Mouse (Mus musculus) limb, embryonic 10.5 days (tissue): ENCODE data around the gene Ccn2. TPM values are rescaled to one million over a fixed set of nuclear protein-coding genes. Genes with fewer than 3 reads are reported as not detected.
A peak's percentile ranks its signal among the peaks of the same experiment; 100 is the strongest.

Source experiments
- DNase-seq: peaks from one replicate; pipeline ENCODE4 v3.0.0-alpha.2; 2017; ENCODE audit warnings: low spot score
- H3K27ac ChIP-seq: fragments of 300-500 bp; sonication (generic); 2 replicates; pipeline ENCODE4 v1.5.1; 2016; ENCODE audit warnings: mild to moderate bottlenecking
- H3K27me3 ChIP-seq: fragments of 300-500 bp; sonication (generic); 2 replicates; pipeline ENCODE4 v1.6.1; 2016; ENCODE audit warnings: low read depth, mild to moderate bottlenecking; ENCODE audit not compliant: poor library complexity, severe bottlenecking
- H3K36me3 ChIP-seq: fragments of 300-500 bp; sonication (generic); 2 replicates; pipeline ENCODE4 v1.6.1; 2016; ENCODE audit warnings: mild to moderate bottlenecking, moderate library complexity
- H3K4me1 ChIP-seq: fragments of 300-500 bp; sonication (generic); 2 replicates; pipeline ENCODE4 v1.6.1; 2016
- H3K4me3 ChIP-seq: fragments of 300-500 bp; sonication (generic); 2 replicates; pipeline ENCODE4 v1.5.1; 2016; ENCODE audit warnings: mild to moderate bottlenecking, moderate library complexity
- H3K9me3 ChIP-seq: fragments of 300-500 bp; sonication (generic); replicated peaks from 2 replicates; pipeline ENCODE4 v1.6.1; 2016; ENCODE audit warnings: mild to moderate bottlenecking
- WGBS: fragments of 180-500 bp; shearing (Covaris S2); methylation state at CpG from one replicate; pipeline ENCODE4 v1.1.7; 2016; 5-methylcytosine and 5-hydroxymethylcytosine counted together
- polyA plus RNA-seq: library from polyadenylated mRNA; unstranded; fragments of >200 nt; fragmentation: Nextera tagmentation; extraction: Ambion mirVana; gene quantifications from 2 replicates; pipeline ENCODE4 v1.2.1, GENCODE M21; 2016

The Ccn2 gene
- 4.0 and 4.3 TPM in 2 replicates for polyA plus RNA-seq

- Histone ChIP-seq H3K27ac (peak within 1 kb of the TSS; percentile 94), H3K4me1 (peaks cover 48% of the 10 kb centered on the region), H3K4me3 (peak within 1 kb of the TSS; percentile 76), H3K9me3 (no peaks in the 10 kb centered on the region), H3K36me3 (peaks cover 5% of the 10 kb centered on the region; the same call in 1 of the 2 replicates), H3K27me3 (no peaks in the 10 kb centered on the region)
- DNase-seq, result peak; percentile 85
- WGBS, result under 1% methylated on average over 53 of the region's 53 CpGs
Observed at GRCm38 (mm10) chr10:24595250-24596002, at the start of gene Ccn2. TSS of gene Ccn2 (plus strand) at chr10:24595442.

DNA sequence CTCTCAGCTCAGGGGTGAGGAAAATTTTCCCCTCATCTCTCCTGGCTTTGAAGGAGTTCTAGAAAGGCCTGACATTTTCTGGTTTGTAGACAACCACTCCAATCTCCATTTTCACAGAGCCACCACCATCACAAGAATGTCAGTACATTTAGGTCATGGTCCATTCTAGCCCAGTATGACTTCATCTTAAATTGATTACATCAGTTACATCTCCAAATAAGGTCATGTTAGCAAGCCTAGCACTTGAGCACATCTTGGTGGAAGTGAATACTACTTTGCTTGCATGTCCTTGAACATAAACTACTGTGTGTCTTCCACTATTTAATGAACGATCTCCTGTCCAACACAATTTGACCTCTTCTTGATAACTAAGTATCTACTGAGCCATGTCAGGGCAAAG, 42.4 kb upstream of the Ccn2 start:
- Histone ChIP-seq H3K9me3 (no peaks in the 10 kb centered on the region), H3K4me1 (no peaks in the 10 kb centered on the region), H3K27ac (no peak overlapping the region), H3K27me3 (no peaks in the 10 kb centered on the region), H3K36me3 (no peaks in the 10 kb centered on the region), H3K4me3 (no peak overlapping the region)
- WGBS, result 94% methylated on average over 1 of the region's 1 CpGs
- no peak for DNase-seq

DNA sequence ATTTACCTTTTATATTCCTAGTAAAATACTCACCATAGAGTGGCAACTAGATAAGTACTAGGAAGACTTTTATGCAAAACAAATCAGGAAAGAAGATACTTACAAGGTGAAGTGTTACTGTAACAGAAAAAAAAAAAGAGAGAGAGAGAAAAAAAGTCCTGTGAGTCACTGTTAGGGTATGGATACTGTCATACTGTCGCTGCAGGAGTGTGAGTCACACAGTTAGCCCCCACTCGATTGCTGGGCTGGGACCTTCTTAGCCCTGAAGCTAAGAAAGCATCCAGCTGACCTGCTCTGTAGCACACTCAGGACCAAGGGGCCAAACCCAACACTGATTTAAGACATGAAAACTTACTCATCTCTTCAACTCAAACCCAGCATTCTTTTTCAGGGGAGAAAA, 41.2 kb upstream of the Ccn2 start:
- DNase-seq, result no peak
- Histone ChIP-seq H3K27ac (no peak overlapping the region), H3K9me3 (no peaks in the 10 kb centered on the region), H3K4me3 (no peak overlapping the region), H3K4me1 (no peaks in the 10 kb centered on the region), H3K27me3 (no peaks in the 10 kb centered on the region), H3K36me3 (no peaks in the 10 kb centered on the region)
- WGBS, result 67% methylated on average over 2 of the region's 2 CpGs

DNA sequence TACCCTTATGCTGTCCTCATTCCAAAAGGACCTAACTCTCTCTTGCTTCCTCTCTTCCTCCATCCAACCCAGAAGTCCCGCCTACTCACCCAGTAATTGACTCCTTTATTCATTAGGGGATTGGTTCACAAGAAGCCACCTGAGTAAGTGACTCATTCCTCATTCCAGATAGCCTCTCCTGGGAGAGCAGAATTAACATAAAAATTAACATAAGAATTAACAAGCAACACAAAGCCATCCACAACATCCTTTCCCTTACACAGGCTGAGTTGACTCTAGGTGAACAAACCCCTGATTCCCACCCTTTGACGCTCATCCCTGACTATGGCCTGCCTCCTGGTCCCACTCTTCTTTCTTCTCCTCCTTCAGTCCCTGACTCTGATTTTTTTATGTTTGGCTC, 36.9 kb upstream of the Ccn2 start:
- no peak overlapping the region for H3K4me3 ChIP-seq
- 80% methylated on average over 2 of the region's 2 CpGs for WGBS
- no peak for DNase-seq
- H3K27me3 ChIP-seq, result no peaks in the 10 kb centered on the region
- no peak overlapping the region for H3K27ac ChIP-seq
- no peaks in the 10 kb centered on the region for H3K36me3 ChIP-seq
- no peaks in the 10 kb centered on the region for H3K4me1 ChIP-seq
- H3K9me3 ChIP-seq, result no peaks in the 10 kb centered on the region

GRCm38 (mm10) chr10:24569691-24570420, 25.4 kb upstream of the Ccn2 start:
- DNase-seq, result no peak
- Histone ChIP-seq H3K4me1 (no peaks in the 10 kb centered on the region), H3K4me3 (no peak overlapping the region), H3K36me3 (no peaks in the 10 kb centered on the region), H3K27me3 (no peaks in the 10 kb centered on the region), H3K27ac (no peak overlapping the region), H3K9me3 (no peaks in the 10 kb centered on the region)
- WGBS, result 94% methylated on average over 2 of the region's 2 CpGs

- WGBS, result 90% methylated on average over 4 of the region's 4 CpGs
Observed at GRCm38 (mm10) chr10:24572044-24572960, 22.9 kb upstream of the Ccn2 start.

GRCm38 (mm10) chr10:24573484-24573883, 21.8 kb upstream of the Ccn2 start:
- H3K36me3 ChIP-seq, result no peaks in the 10 kb centered on the region
- H3K27me3 ChIP-seq, result no peaks in the 10 kb centered on the region
- H3K4me1 ChIP-seq, result no peaks in the 10 kb centered on the region
- DNase-seq, result no peak
- no peak overlapping the region for H3K4me3 ChIP-seq
- 75% methylated on average over 3 of the region's 3 CpGs for WGBS
- no peak overlapping the region for H3K27ac ChIP-seq
- no peaks in the 10 kb centered on the region for H3K9me3 ChIP-seq

More at GRCm38 (mm10) chr10:24572044-24572960, 22.9 kb upstream of the Ccn2 start:
- Histone ChIP-seq H3K27me3 (no peaks in the 10 kb centered on the region), H3K36me3 (no peaks in the 10 kb centered on the region), H3K4me3 (no peak overlapping the region), H3K9me3 (no peaks in the 10 kb centered on the region), H3K4me1 (no peaks in the 10 kb centered on the region), H3K27ac (no peak overlapping the region)
- DNase-seq, result no peak

DNA sequence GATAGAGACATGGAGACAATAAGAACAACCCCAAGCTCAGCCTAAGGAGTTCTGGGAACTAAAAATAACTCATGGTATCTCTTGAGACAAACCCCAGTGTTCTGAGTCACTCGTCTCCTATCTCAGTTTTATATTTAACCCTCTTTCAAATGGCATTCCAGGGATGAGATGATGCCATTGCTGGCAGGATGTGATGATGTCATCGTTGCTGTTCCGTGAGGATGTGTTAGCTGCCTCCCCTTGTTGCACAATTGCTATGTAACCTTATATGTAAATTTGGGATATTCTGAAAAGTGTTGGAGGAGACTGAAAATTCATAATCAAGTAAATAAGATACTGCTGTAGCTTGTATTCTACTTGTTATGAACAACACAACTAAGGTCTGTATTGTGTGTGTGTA, 14.2 kb upstream of the Ccn2 start:
- H3K27me3 ChIP-seq, result no peaks in the 10 kb centered on the region
- 87% methylated on average over 3 of the region's 3 CpGs for WGBS
- no peak for DNase-seq
- H3K36me3 ChIP-seq, result no peaks in the 10 kb centered on the region
- H3K4me3 ChIP-seq, result no peak overlapping the region
- H3K4me1 ChIP-seq, result no peaks in the 10 kb centered on the region
- no peak overlapping the region for H3K27ac ChIP-seq
- no peaks in the 10 kb centered on the region for H3K9me3 ChIP-seq

GRCm38 (mm10) chr10:24588824-24589223, 6.4 kb upstream of the Ccn2 start:
- 80% methylated on average over 4 of the region's 4 CpGs for WGBS
- H3K4me1 ChIP-seq, result peaks cover 20% of the 10 kb centered on the region

DNA sequence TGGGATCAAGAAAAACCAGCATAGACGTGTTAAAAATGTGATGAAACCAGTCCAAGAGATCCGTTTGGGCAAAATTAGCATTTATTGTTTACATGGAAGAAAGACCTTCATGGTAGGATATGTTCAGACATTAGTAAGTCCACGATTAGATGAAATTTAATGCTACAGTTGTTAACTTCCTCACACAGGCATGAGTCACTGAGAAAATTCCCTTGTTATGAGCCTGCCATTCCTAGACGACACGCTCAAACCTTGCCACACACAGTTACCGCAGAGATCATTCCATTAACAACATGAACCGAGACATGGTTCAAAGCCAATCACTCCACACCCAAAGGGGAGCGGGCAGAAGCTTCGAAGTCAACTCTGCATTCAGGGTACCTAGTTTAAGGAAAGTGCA, 6.0 kb upstream of the Ccn2 start:
- WGBS, result 95% methylated on average over 9 of the region's 9 CpGs
- Histone ChIP-seq H3K4me3 (no peak overlapping the region), H3K4me1 (peaks cover 24% of the 10 kb centered on the region), H3K27ac (no peak overlapping the region), H3K9me3 (no peaks in the 10 kb centered on the region), H3K27me3 (no peaks in the 10 kb centered on the region), H3K36me3 (no peaks in the 10 kb centered on the region)
- DNase-seq, result no peak

More at GRCm38 (mm10) chr10:24588824-24589223, 6.4 kb upstream of the Ccn2 start:
- H3K27me3 ChIP-seq, result no peaks in the 10 kb centered on the region
- H3K9me3 ChIP-seq, result no peaks in the 10 kb centered on the region
- no peak overlapping the region for H3K4me3 ChIP-seq
- no peak for DNase-seq
- H3K27ac ChIP-seq, result no peak overlapping the region
- H3K36me3 ChIP-seq, result no peaks in the 10 kb centered on the region

DNA sequence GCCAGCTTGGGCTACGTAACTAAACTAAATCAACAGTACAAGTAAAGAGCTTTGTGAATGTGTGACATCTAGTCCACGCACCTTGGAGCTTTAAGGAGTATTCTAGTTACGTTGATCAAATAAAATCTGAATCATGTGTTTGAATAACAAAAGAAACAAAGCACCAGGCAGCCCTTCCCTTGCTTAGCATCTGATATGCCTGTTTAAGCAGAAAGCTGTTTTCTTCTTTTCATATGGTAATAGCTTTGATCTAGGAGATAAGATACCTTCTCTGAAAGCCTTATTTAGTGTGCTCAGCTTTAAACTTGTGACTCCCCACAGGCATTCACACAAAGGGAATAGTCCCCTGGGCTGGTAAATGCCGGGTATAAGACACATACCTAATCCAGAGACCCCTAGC, 4.7 kb upstream of the Ccn2 start:
- Histone ChIP-seq H3K9me3 (no peaks in the 10 kb centered on the region), H3K4me3 (no peak overlapping the region)
- no peak for DNase-seq

DNA sequence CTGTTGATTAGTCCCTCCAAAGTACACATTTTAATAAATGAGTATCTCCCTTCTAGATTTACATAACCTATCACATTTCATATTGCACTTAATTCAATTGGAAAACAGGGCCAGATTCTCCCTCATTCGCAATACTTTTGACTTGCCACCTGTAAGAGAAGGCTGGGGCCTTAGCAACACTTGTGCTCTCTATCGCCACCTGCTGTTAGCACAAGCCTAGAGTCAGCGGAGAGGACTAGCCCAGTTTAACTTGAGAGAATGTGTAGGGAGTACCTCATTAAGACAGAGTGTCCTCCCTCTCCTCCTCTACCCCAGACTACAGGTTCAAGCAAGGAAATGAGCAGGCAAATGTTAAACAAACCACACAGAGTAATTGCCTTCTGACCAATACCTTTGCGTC, 4.1 kb upstream of the Ccn2 start:
- Histone ChIP-seq H3K4me1 (peaks cover 36% of the 10 kb centered on the region), H3K27me3 (no peaks in the 10 kb centered on the region), H3K36me3 (no peaks in the 10 kb centered on the region), H3K4me3 (no peak overlapping the region), H3K27ac (no peak overlapping the region), H3K9me3 (no peaks in the 10 kb centered on the region)
- DNase-seq, result peak; percentile 85
- 27% methylated on average over 4 of the region's 4 CpGs for WGBS

More for the DNA sequence above, 4.7 kb upstream of the Ccn2 start:
- H3K27ac ChIP-seq, result no peak overlapping the region
- no peaks in the 10 kb centered on the region for H3K36me3 ChIP-seq
- 70% methylated on average over 4 of the region's 4 CpGs for WGBS
- no peaks in the 10 kb centered on the region for H3K27me3 ChIP-seq
- H3K4me1 ChIP-seq, result peaks cover 31% of the 10 kb centered on the region
